In the genomic region with DNA sequence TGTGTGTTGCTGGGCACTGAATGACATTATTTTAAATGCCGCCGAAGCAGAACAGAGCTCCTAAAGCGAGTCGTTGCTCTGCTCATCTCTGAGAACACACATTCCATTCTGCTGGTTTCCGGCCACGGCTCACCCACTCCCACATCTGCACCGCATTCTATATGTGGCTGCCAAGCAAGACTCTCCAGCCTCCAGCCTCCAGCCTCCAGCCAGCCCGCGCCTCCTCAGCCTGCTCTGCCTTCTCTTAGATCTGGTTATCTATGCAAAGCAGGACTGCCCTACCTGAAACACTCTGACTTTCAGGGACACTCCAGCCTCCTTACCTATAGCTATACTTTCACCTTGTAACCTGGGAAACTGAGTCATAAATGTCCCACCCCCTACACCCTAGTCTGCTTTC, we compare ENCODE assay signal across 11 mouse cellular contexts. TPM values are rescaled to one million over a fixed set of nuclear protein-coding genes. Genes with fewer than 3 reads are reported as not detected.
A peak's percentile ranks its signal among the peaks of the same experiment; 100 is the strongest.
DNase-seq lines count a peak whose midpoint lies in the region; ATAC-seq and TF ChIP-seq lines count a peak whose summit lies in the region.
"Had no signal": no experiment of that assay in that cellular context is flagged by ENCODE, and none has a peak within 500 bp of the region (broad histone marks: within the 10 kb centered on the region; RNA-seq: fewer than 3 reads in every experiment).

No protein-coding gene starts in this region.

- no peaks in the 10 kb centered on the region for H3K27me3 ChIP-seq in heart, embryonic 15.5 days
- H3K27me3 ChIP-seq in heart, adult 2 months (ENCODE audit: control insufficient read depth, insufficient read depth, low read length): no peaks in the 10 kb centered on the region
- H3K27me3 ChIP-seq in stomach, embryonic 16.5 days (ENCODE audit: control insufficient read depth, insufficient read depth, low read length): no peaks in the 10 kb centered on the region
- no peaks in the 10 kb centered on the region for H3K27me3 ChIP-seq in thymus, adult 2 months (ENCODE audit: control insufficient read depth, insufficient read depth, low read length)
- H3K27me3 ChIP-seq: neural tube, embryonic 15.5 days had no signal

- no peaks in the 10 kb centered on the region for H3K9me3 ChIP-seq in heart, embryonic 15.5 days (replicated peaks)
- no peaks in the 10 kb centered on the region for H3K9me3 ChIP-seq in stomach, embryonic 16.5 days (replicated peaks; ENCODE audit: control insufficient read depth, low read length)
- H3K9me3 ChIP-seq: neural tube, embryonic 15.5 days had no signal

- peak overlapping the region; percentile 43; the same call in 1 of the 2 replicates for H3K27ac ChIP-seq in heart, embryonic 15.5 days
- H3K27ac ChIP-seq in heart, adult 2 months: no peak overlapping the region
- peak overlapping the region; percentile 87 for H3K27ac ChIP-seq in stomach, embryonic 16.5 days (ENCODE audit: low read length)
- no peak overlapping the region for H3K27ac ChIP-seq in thymus, adult 2 months (ENCODE audit: control insufficient read depth, insufficient read depth, low read length)
- H3K27ac ChIP-seq: neural tube, embryonic 15.5 days had no signal

- TF ChIP-seq POLR2A in heart, adult 2 months (IDR thresholded peaks at IDR 0.05; ENCODE audit: insufficient read depth, low read depth, low read length): no peak
- no peak for TF ChIP-seq POLR2A in thymus, adult 2 months (IDR thresholded peaks at IDR 0.05; ENCODE audit: control insufficient read depth, extremely low read depth, insufficient read depth, low read length, poor library complexity)

- no peak for TF ChIP-seq CTCF in heart, adult 2 months (IDR thresholded peaks at IDR 0.05)
- TF ChIP-seq CTCF in thymus, adult 2 months (IDR thresholded peaks at IDR 0.05; ENCODE audit: borderline replicate concordance, control insufficient read depth, extremely low read depth, insufficient read depth, low read length, poor library complexity): no peak

- no peaks in the 10 kb centered on the region for H3K79me2 ChIP-seq in heart, adult 2 months (replicated peaks; ENCODE audit: control insufficient read depth, insufficient read depth, low read length)

- no peak for TF ChIP-seq EP300 in heart, adult 2 months (IDR thresholded peaks at IDR 0.05; ENCODE audit: insufficient read depth, low read depth, low read length)

- H3K4me2 ChIP-seq in heart, embryonic 15.5 days: no peak overlapping the region; the same call in 1 of the 2 replicates
- no peak overlapping the region for H3K4me2 ChIP-seq in stomach, embryonic 16.5 days (ENCODE audit: low read depth, low read length)
- H3K4me2 ChIP-seq: neural tube, embryonic 15.5 days had no signal

- no peak overlapping the region for H3K9ac ChIP-seq in heart, embryonic 15.5 days
- no peak overlapping the region for H3K9ac ChIP-seq in heart, adult 2 months (ENCODE audit: low read depth, low read length)
- H3K9ac ChIP-seq in stomach, embryonic 16.5 days (ENCODE audit: low read length): 0 out of 2 replicates have a peak overlapping the region, but pooled peaks have one; percentile 21
- H3K9ac ChIP-seq: neural tube, embryonic 15.5 days had no signal

- no peak for DNase-seq in heart, adult 2 months
- DNase-seq in thymus, postnatal 14 days: peak; percentile 9
- no peak for DNase-seq in thymus, postnatal 10 days (ENCODE audit: low spot score in 2 of 2)
- peak; percentile 63 to 67 for DNase-seq in left cerebral cortex, postnatal 36 days (ENCODE audit: low spot score in 2 of 2)
- DNase-seq in gastrocnemius, adult 18-20 months (ENCODE audit: low spot score): no peak
- no peak for DNase-seq in thymus, adult 2 months
- DNase-seq: adrenal gland, postnatal 25 days; lung, postnatal 10 days had no signal

- 36% methylated on average over 9 of the region's 9 CpGs for WGBS in heart, embryonic 15.5 days
- 51% methylated on average over 9 of the region's 9 CpGs for WGBS in heart, adult 2 months
- 33% methylated on average over 9 of the region's 9 CpGs for WGBS in stomach, embryonic 16.5 days
- 79% methylated on average over 9 of the region's 9 CpGs for WGBS in thymus, adult 2 months

- no peaks in the 10 kb centered on the region for H3K36me3 ChIP-seq in heart, embryonic 15.5 days
- H3K36me3 ChIP-seq in heart, adult 2 months (ENCODE audit: control insufficient read depth, insufficient read depth, low read length): no peaks in the 10 kb centered on the region
- no peaks in the 10 kb centered on the region for H3K36me3 ChIP-seq in stomach, embryonic 16.5 days (ENCODE audit: control insufficient read depth, insufficient read depth, low read length)
- no peaks in the 10 kb centered on the region for H3K36me3 ChIP-seq in thymus, adult 2 months (ENCODE audit: control insufficient read depth, insufficient read depth, low read length)
- H3K36me3 ChIP-seq: neural tube, embryonic 15.5 days had no signal

- ATAC-seq in heart, embryonic 15.5 days (replicated peaks; ENCODE audit: insufficient number of reproducible peaks, insufficient read depth, low FRiP score, low read depth): 0 out of 2 replicates have a peak, but pooled peaks have one; percentile 24
- peak; percentile 64; the same call in 1 of the 2 replicates for ATAC-seq in stomach, embryonic 16.5 days (ENCODE audit: insufficient read depth, low FRiP score)

- intact Hi-C loops in heart, adult 2 months (cut with DNase I): no loop called here
- intact Hi-C loops in left cerebral cortex, postnatal 36 days (cut with DNase I): no loop called here

- H3K4me3 ChIP-seq in heart, embryonic 15.5 days: no peak overlapping the region
- H3K4me3 ChIP-seq in heart, adult 2 months: no peak overlapping the region
- H3K4me3 ChIP-seq in stomach, embryonic 16.5 days (replicated peaks; ENCODE audit: low read length): no peak overlapping the region
- H3K4me3 ChIP-seq in thymus, adult 2 months (ENCODE audit: control insufficient read depth, insufficient read depth, low read length): no peak overlapping the region
- H3K4me3 ChIP-seq: neural tube, embryonic 15.5 days had no signal

- H3K4me1 ChIP-seq in heart, embryonic 15.5 days (replicated peaks): peaks cover 28% of the 10 kb centered on the region
- H3K4me1 ChIP-seq in heart, adult 2 months (ENCODE audit: control insufficient read depth, insufficient read depth, low read length): peaks cover 6% of the 10 kb centered on the region
- H3K4me1 ChIP-seq in stomach, embryonic 16.5 days (ENCODE audit: control insufficient read depth, insufficient read depth, low read length): peaks cover 7% of the 10 kb centered on the region; the same call in 1 of the 2 replicates
- H3K4me1 ChIP-seq in thymus, adult 2 months (replicated peaks; ENCODE audit: control insufficient read depth, insufficient read depth, low read length): peaks cover 10% of the 10 kb centered on the region
- H3K4me1 ChIP-seq: neural tube, embryonic 15.5 days had no signal

RNA-seq across cellular contexts. Expression of gene Cd2ap, which starts 6.8 kb away (rescaled TPM):
- polyA plus RNA-seq in heart, embryonic 15.5 days (2015; fragmentation: Nextera tagmentation; extraction: Ambion mirVana): 16.7 and 18.1 TPM in 2 replicates
- 10 to 100 TPM; 16.9 to 17.8 TPM for total RNA-seq in heart, adult 2 months (2021)
- polyA plus RNA-seq in heart, adult 2 months (2012; rRNA removed): 5.0 and 9.7 TPM in 2 replicates
- total RNA-seq in left cerebral cortex, postnatal 36 days (2021): 10 to 100 TPM; 16.9 to 26.4 TPM
- polyA plus RNA-seq in stomach, embryonic 16.5 days (2015; fragmentation: Nextera tagmentation; extraction: Ambion mirVana): 28.7 and 31.8 TPM in 2 replicates
- total RNA-seq in gastrocnemius, adult 18-20 months (2021): 10 to 100 TPM; 10.1 to 10.4 TPM
- 11.2 and 14.4 TPM in 2 replicates for polyA plus RNA-seq in thymus, adult 2 months (2012; rRNA removed)

Comparison
In these comparisons a context has a peak if more than half of its experiments do, and no peak if none do; other contexts are left out.
1. H3K27ac ChIP-seq: peak in heart, embryonic 15.5 days (single experiment) and stomach, embryonic 16.5 days (single experiment); none in heart, adult 2 months (single experiment) and thymus, adult 2 months (single experiment).
2. DNase-seq: peak in thymus, postnatal 14 days (single experiment) and left cerebral cortex, postnatal 36 days (2 of 2); none in heart, adult 2 months (0 of 2), thymus, postnatal 10 days (0 of 2), gastrocnemius, adult 18-20 months (single experiment) and thymus, adult 2 months (single experiment).